Mouse (Mus musculus): Measurements from ENCODE around the gene Meis2. TPM values are rescaled to one million over a fixed set of nuclear protein-coding genes. Genes with fewer than 3 reads are reported as not detected.
A peak's percentile ranks its signal among the peaks of the same experiment; 100 is the strongest.

The Meis2 gene
- polyA plus RNA-seq (2012; rRNA removed) = 1.2 and 1.4 TPM in 2 replicates

GRCm38 (mm10) chr2:116065570-116066005 lies at the start of gene Meis2:
Gene Meis2, minus strand, starts transcription at chr2:116065839.
- peaks cover 16% of the 10 kb centered on the region for H3K4me1 ChIP-seq (ENCODE audit: control insufficient read depth, insufficient read depth, low read length)

GRCm38 (mm10) chr2:116106194-116106593 lies 40.6 kb upstream of the Meis2 start:
- TF ChIP-seq CTCF (IDR thresholded peaks at IDR 0.05; ENCODE audit: control insufficient read depth, insufficient read depth, insufficient replicate concordance, low read depth, low read length) = no peak
- no peak for TF ChIP-seq POLR2A (IDR thresholded peaks at IDR 0.05; ENCODE audit: control insufficient read depth, low read depth, low read length)
- Histone ChIP-seq H3K36me3 (ENCODE audit: control insufficient read depth, insufficient read depth, low read length) (no peaks in the 10 kb centered on the region), H3K27ac (ENCODE audit: control insufficient read depth, insufficient read depth, low read depth, low read length) (no peak overlapping the region), H3K4me3 (ENCODE audit: control insufficient read depth, low read depth, low read length) (no peak overlapping the region), H3K4me1 (ENCODE audit: control insufficient read depth, insufficient read depth, low read length) (peaks cover 2% of the 10 kb centered on the region; the same call in 1 of the 2 replicates), H3K27me3 (ENCODE audit: control insufficient read depth, insufficient read depth, low read length) (no peaks in the 10 kb centered on the region)

More at GRCm38 (mm10) chr2:116065570-116066005, at the start of gene Meis2:
- no peaks in the 10 kb centered on the region for H3K36me3 ChIP-seq (ENCODE audit: control insufficient read depth, insufficient read depth, low read length)
- TF ChIP-seq POLR2A (IDR thresholded peaks at IDR 0.05; ENCODE audit: control insufficient read depth, low read depth, low read length) (no peak), CTCF (IDR thresholded peaks at IDR 0.05; ENCODE audit: control insufficient read depth, insufficient read depth, insufficient replicate concordance, low read depth, low read length) (no peak)
- peak within 1 kb of the TSS; percentile 79 for H3K4me3 ChIP-seq (ENCODE audit: control insufficient read depth, low read depth, low read length)
- H3K27me3 ChIP-seq (ENCODE audit: control insufficient read depth, insufficient read depth, low read length) = peaks cover 2% of the 10 kb centered on the region; the same call in 1 of the 2 replicates
- H3K27ac ChIP-seq (ENCODE audit: control insufficient read depth, insufficient read depth, low read depth, low read length) = no peak within 1 kb of the TSS

GRCm38 (mm10) chr2:116105179-116105578 lies 39.5 kb upstream of the Meis2 start:
- Histone ChIP-seq H3K4me1 (ENCODE audit: control insufficient read depth, insufficient read depth, low read length) (peaks cover 2% of the 10 kb centered on the region; the same call in 1 of the 2 replicates), H3K27me3 (ENCODE audit: control insufficient read depth, insufficient read depth, low read length) (no peaks in the 10 kb centered on the region), H3K4me3 (ENCODE audit: control insufficient read depth, low read depth, low read length) (no peak overlapping the region), H3K27ac (ENCODE audit: control insufficient read depth, insufficient read depth, low read depth, low read length) (no peak overlapping the region), H3K36me3 (ENCODE audit: control insufficient read depth, insufficient read depth, low read length) (no peaks in the 10 kb centered on the region)
- TF ChIP-seq POLR2A (IDR thresholded peaks at IDR 0.05; ENCODE audit: control insufficient read depth, low read depth, low read length) (no peak), CTCF (IDR thresholded peaks at IDR 0.05; ENCODE audit: control insufficient read depth, insufficient read depth, insufficient replicate concordance, low read depth, low read length) (no peak)

- Histone ChIP-seq H3K4me1 (ENCODE audit: control insufficient read depth, insufficient read depth, low read length) (peaks cover 2% of the 10 kb centered on the region; the same call in 1 of the 2 replicates), H3K27me3 (ENCODE audit: control insufficient read depth, insufficient read depth, low read length) (no peaks in the 10 kb centered on the region), H3K4me3 (ENCODE audit: control insufficient read depth, low read depth, low read length) (no peak overlapping the region), H3K27ac (ENCODE audit: control insufficient read depth, insufficient read depth, low read depth, low read length) (no peak overlapping the region), H3K36me3 (ENCODE audit: control insufficient read depth, insufficient read depth, low read length) (no peaks in the 10 kb centered on the region)
- no peak for TF ChIP-seq CTCF (IDR thresholded peaks at IDR 0.05; ENCODE audit: control insufficient read depth, insufficient read depth, insufficient replicate concordance, low read depth, low read length)
- TF ChIP-seq POLR2A (IDR thresholded peaks at IDR 0.05; ENCODE audit: control insufficient read depth, low read depth, low read length) = no peak
Measured at GRCm38 (mm10) chr2:116103411-116103996, 37.9 kb upstream of the Meis2 start.

GRCm38 (mm10) chr2:116101221-116101620 lies 35.6 kb upstream of the Meis2 start:
- Histone ChIP-seq H3K4me3 (ENCODE audit: control insufficient read depth, low read depth, low read length) (no peak overlapping the region), H3K36me3 (ENCODE audit: control insufficient read depth, insufficient read depth, low read length) (no peaks in the 10 kb centered on the region), H3K27ac (ENCODE audit: control insufficient read depth, insufficient read depth, low read depth, low read length) (no peak overlapping the region), H3K27me3 (ENCODE audit: control insufficient read depth, insufficient read depth, low read length) (no peaks in the 10 kb centered on the region), H3K4me1 (ENCODE audit: control insufficient read depth, insufficient read depth, low read length) (no peaks in the 10 kb centered on the region)
- TF ChIP-seq POLR2A (IDR thresholded peaks at IDR 0.05; ENCODE audit: control insufficient read depth, low read depth, low read length) (no peak), CTCF (IDR thresholded peaks at IDR 0.05; ENCODE audit: control insufficient read depth, insufficient read depth, insufficient replicate concordance, low read depth, low read length) (peak; percentile 38; the same call in 1 of the 2 replicates)

- H3K27ac ChIP-seq (ENCODE audit: control insufficient read depth, insufficient read depth, low read depth, low read length) = no peak overlapping the region
- no peaks in the 10 kb centered on the region for H3K27me3 ChIP-seq (ENCODE audit: control insufficient read depth, insufficient read depth, low read length)
- no peak for TF ChIP-seq CTCF (IDR thresholded peaks at IDR 0.05; ENCODE audit: control insufficient read depth, insufficient read depth, insufficient replicate concordance, low read depth, low read length)
- no peak for TF ChIP-seq POLR2A (IDR thresholded peaks at IDR 0.05; ENCODE audit: control insufficient read depth, low read depth, low read length)
- H3K4me3 ChIP-seq (ENCODE audit: control insufficient read depth, low read depth, low read length) = no peak overlapping the region
- no peaks in the 10 kb centered on the region for H3K36me3 ChIP-seq (ENCODE audit: control insufficient read depth, insufficient read depth, low read length)
- H3K4me1 ChIP-seq (ENCODE audit: control insufficient read depth, insufficient read depth, low read length) = no peaks in the 10 kb centered on the region
Measured at GRCm38 (mm10) chr2:116080961-116081360, 15.3 kb upstream of the Meis2 start.

- no peak for TF ChIP-seq POLR2A (IDR thresholded peaks at IDR 0.05; ENCODE audit: control insufficient read depth, low read depth, low read length)
- no peak for TF ChIP-seq CTCF (IDR thresholded peaks at IDR 0.05; ENCODE audit: control insufficient read depth, insufficient read depth, insufficient replicate concordance, low read depth, low read length)
- no peak overlapping the region for H3K4me3 ChIP-seq (ENCODE audit: control insufficient read depth, low read depth, low read length)
- H3K36me3 ChIP-seq (ENCODE audit: control insufficient read depth, insufficient read depth, low read length) = no peaks in the 10 kb centered on the region
- no peak overlapping the region for H3K27ac ChIP-seq (ENCODE audit: control insufficient read depth, insufficient read depth, low read depth, low read length)
- peaks cover 3% of the 10 kb centered on the region; the same call in 1 of the 2 replicates for H3K4me1 ChIP-seq (ENCODE audit: control insufficient read depth, insufficient read depth, low read length)
- H3K27me3 ChIP-seq (ENCODE audit: control insufficient read depth, insufficient read depth, low read length) = no peaks in the 10 kb centered on the region
Measured at GRCm38 (mm10) chr2:116078841-116079240, 13.2 kb upstream of the Meis2 start.
